Mouse (Mus musculus): ENCODE measurements around the gene Olfr455. TPM values are rescaled to one million over a fixed set of nuclear protein-coding genes. Genes with fewer than 3 reads are reported as not detected.
A peak's percentile ranks its signal among the peaks of the same experiment; 100 is the strongest.

Gene Olfr455
- polyA plus RNA-seq, 1 experiment from 2014 or later, result 0.04 TPM

DNA sequence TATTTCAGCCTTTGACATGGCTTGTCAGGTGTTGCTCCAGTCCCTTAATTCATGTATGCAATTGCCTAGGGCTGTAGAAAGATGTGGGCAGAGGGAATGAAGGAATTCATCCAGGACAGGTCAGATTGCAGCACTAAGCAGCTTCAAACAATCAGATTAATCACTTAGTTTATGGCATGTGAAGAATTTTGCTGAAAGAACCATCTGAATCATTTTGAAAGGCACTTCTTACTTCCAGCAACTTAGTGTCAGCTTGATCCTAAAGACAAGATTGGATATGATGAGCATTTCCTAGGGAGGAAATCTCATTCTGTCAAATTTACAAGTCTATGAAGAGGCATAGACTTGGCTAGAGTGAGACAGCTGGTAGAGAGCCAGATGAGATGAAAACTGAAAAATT is 38.1 kb downstream of the Olfr455 start:
- peak; percentile 30 for DNase-seq (ENCODE audit: low spot score)
- Histone ChIP-seq H3K9ac (replicated peaks; ENCODE audit: low read depth) (no peak overlapping the region), H3K4me2 (replicated peaks; ENCODE audit: low read depth, low read length) (no peak overlapping the region), H3K27me3 (replicated peaks; ENCODE audit: insufficient read depth, low read length) (no peaks in the 10 kb centered on the region), H3K27ac (ENCODE audit: low read length) (no peak overlapping the region), H3K36me3 (ENCODE audit: insufficient read depth, low read length) (no peaks in the 10 kb centered on the region), H3K4me1 (ENCODE audit: insufficient read depth, low read depth, low read length) (no peaks in the 10 kb centered on the region), H3K4me3 (ENCODE audit: low read depth, low read length) (no peak overlapping the region), H3K9me3 (ENCODE audit: low read length) (no peaks in the 10 kb centered on the region)
- TF ChIP-seq CTCF (IDR thresholded peaks at IDR 0.05) (no peak), EP300 (IDR thresholded peaks at IDR 0.05) (no peak)
- no peak for ATAC-seq

DNA sequence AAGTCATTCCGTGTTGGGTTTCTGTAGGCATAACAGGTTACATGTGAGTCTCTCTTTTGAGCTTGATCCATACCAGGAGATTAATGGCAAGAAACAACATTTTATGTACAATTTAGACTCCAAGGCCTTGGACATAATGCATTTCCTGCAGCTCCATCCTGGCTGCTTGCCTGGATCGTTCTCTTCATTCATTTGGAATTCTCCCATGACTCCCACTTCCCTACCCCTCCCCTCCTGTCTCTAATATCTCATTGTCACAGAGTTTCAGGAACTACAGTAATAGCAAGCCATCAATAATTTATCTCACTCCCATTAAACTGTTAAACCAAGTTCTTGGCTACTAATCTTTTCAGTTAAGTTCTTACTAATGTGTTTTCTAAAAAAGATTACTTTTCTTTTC is 43.9 kb downstream of the Olfr455 start:
- Histone ChIP-seq H3K36me3 (ENCODE audit: insufficient read depth, low read length) (no peaks in the 10 kb centered on the region), H3K27ac (ENCODE audit: low read length) (no peak overlapping the region), H3K27me3 (replicated peaks; ENCODE audit: insufficient read depth, low read length) (no peaks in the 10 kb centered on the region), H3K9ac (replicated peaks; ENCODE audit: low read depth) (no peak overlapping the region), H3K4me1 (ENCODE audit: insufficient read depth, low read depth, low read length) (no peaks in the 10 kb centered on the region), H3K4me2 (replicated peaks; ENCODE audit: low read depth, low read length) (no peak overlapping the region), H3K4me3 (ENCODE audit: low read depth, low read length) (no peak overlapping the region), H3K9me3 (ENCODE audit: low read length) (no peaks in the 10 kb centered on the region)
- TF ChIP-seq CTCF (IDR thresholded peaks at IDR 0.05) (no peak), EP300 (IDR thresholded peaks at IDR 0.05) (no peak)
- WGBS, result 49% methylated on average over 2 of the region's 2 CpGs
- DNase-seq (ENCODE audit: low spot score) (peak; percentile 18), ATAC-seq (no peak)

DNA sequence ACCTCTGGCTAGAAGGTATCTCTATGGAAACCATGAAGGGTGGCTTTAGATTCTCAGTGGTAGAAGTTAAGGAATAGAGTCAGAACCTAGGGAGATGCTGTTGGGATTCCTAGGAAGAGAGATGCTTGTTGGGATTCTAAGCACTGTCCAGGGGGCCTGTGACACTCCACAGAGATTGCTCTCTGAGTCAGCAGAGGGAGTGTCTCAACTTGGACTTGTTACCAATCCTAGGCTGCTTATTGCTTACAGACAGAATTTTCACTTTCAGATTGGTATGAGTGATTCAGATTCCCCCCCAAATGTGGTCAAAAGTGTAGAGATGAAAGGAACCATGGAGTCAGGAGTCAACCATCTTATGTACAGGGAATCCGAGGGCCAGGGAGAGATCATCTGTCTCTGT is 57.7 kb downstream of the Olfr455 start:
- DNase-seq (ENCODE audit: low spot score) (no peak), ATAC-seq (no peak)
- WGBS, result 52% methylated on average over 1 of the region's 1 CpGs
- Histone ChIP-seq H3K27ac (ENCODE audit: low read length) (no peak overlapping the region), H3K4me1 (ENCODE audit: insufficient read depth, low read depth, low read length) (no peaks in the 10 kb centered on the region), H3K9ac (replicated peaks; ENCODE audit: low read depth) (no peak overlapping the region), H3K27me3 (replicated peaks; ENCODE audit: insufficient read depth, low read length) (no peaks in the 10 kb centered on the region), H3K36me3 (ENCODE audit: insufficient read depth, low read length) (no peaks in the 10 kb centered on the region), H3K4me3 (ENCODE audit: low read depth, low read length) (no peak overlapping the region), H3K9me3 (ENCODE audit: low read length) (no peaks in the 10 kb centered on the region), H3K4me2 (replicated peaks; ENCODE audit: low read depth, low read length) (no peak overlapping the region)
- TF ChIP-seq CTCF (IDR thresholded peaks at IDR 0.05) (no peak), EP300 (IDR thresholded peaks at IDR 0.05) (no peak)

DNA sequence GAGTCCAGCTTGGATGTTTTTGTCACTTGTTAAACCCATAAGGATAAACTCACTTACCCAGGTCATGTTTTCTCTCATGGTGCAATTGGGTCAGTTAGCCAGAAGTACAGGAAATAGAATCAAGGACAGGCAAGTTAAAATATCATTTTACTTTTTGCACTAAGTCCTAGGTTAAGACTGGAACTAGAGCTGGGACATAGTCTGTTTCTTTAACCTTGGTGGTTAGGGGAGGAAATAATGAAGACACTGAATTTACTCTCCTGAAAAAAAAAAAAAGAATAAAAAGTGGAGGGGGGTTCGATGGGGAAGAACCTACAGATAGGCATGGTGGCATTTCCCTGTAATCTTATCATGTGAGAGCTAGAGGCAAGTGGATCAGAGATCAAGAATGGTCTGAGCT is 60.3 kb downstream of the Olfr455 start, which contains the start of gene Olfr456:
TSS of gene Olfr456 (minus strand) at position 101 of the 400 bp plus-strand sequence.
- no peaks in the 10 kb centered on the region for H3K36me3 ChIP-seq (ENCODE audit: insufficient read depth, low read length)
- H3K27ac ChIP-seq (ENCODE audit: low read length), result no peak within 1 kb of the TSS
- H3K27me3 ChIP-seq (replicated peaks; ENCODE audit: insufficient read depth, low read length), result no peaks in the 10 kb centered on the region
- no peak for TF ChIP-seq CTCF (IDR thresholded peaks at IDR 0.05)
- no peak within 1 kb of the TSS for H3K4me2 ChIP-seq (replicated peaks; ENCODE audit: low read depth, low read length)
- DNase-seq (ENCODE audit: low spot score) (no peak), ATAC-seq (no peak)
- no peaks in the 10 kb centered on the region for H3K9me3 ChIP-seq (ENCODE audit: low read length)
- no peak within 1 kb of the TSS for H3K4me3 ChIP-seq (ENCODE audit: low read depth, low read length)
- no peaks in the 10 kb centered on the region for H3K4me1 ChIP-seq (ENCODE audit: insufficient read depth, low read depth, low read length)
- no peak within 1 kb of the TSS for H3K9ac ChIP-seq (replicated peaks; ENCODE audit: low read depth)
- WGBS, result 83% methylated on average over 1 of the region's 1 CpGs

Other genes starting within 250 kb of the Olfr455 start
- not detected in 2 replicates for gene Fam131b, start 222.9 kb downstream of the Olfr455 start, polyA plus RNA-seq (2015; fragmentation: Nextera tagmentation; extraction: Ambion mirVana)
- 166 and 183 TPM in 2 replicates for gene Zyx, start 198.0 kb downstream of the Olfr455 start, polyA plus RNA-seq (2015; fragmentation: Nextera tagmentation; extraction: Ambion mirVana)
- 21.8 TPM in 2 replicates for gene Epha1, start 174.3 kb downstream of the Olfr455 start, polyA plus RNA-seq (2015; fragmentation: Nextera tagmentation; extraction: Ambion mirVana)
- gene Tas2r143, start 147.3 kb downstream of the Olfr455 start, polyA plus RNA-seq (2015; fragmentation: Nextera tagmentation; extraction: Ambion mirVana), result 0.15 TPM in 1 of 2 replicates, not detected in the other
- gene Tas2r135, start 142.2 kb downstream of the Olfr455 start, polyA plus RNA-seq (2015; fragmentation: Nextera tagmentation; extraction: Ambion mirVana), result 0.18 TPM in 1 of 2 replicates, not detected in the other
- gene Tas2r126, start 113.1 kb downstream of the Olfr455 start, polyA plus RNA-seq (2015; fragmentation: Nextera tagmentation; extraction: Ambion mirVana), result not detected in 2 replicates
- gene Olfr458, start 82.4 kb downstream of the Olfr455 start, polyA plus RNA-seq (2015; fragmentation: Nextera tagmentation; extraction: Ambion mirVana), result 0.08 TPM in 1 of 2 replicates, not detected in the other
- gene Olfr457, start 71.3 kb downstream of the Olfr455 start, polyA plus RNA-seq (2015; fragmentation: Nextera tagmentation; extraction: Ambion mirVana), result 0.06 TPM in 2 replicates
- 0.30 and 0.33 TPM in 2 replicates for gene Olfr456, start 60.4 kb downstream of the Olfr455 start, polyA plus RNA-seq (2015; fragmentation: Nextera tagmentation; extraction: Ambion mirVana)
- 0.05 TPM in 1 of 2 replicates, not detected in the other for gene Tcaf3, start 50.1 kb upstream of the Olfr455 start, polyA plus RNA-seq (2015; fragmentation: Nextera tagmentation; extraction: Ambion mirVana)
- gene Tcaf2, start 97.7 kb upstream of the Olfr455 start, polyA plus RNA-seq (2015; fragmentation: Nextera tagmentation; extraction: Ambion mirVana), result 2.7 TPM in 2 replicates
- gene Tcaf1, start 162.5 kb upstream of the Olfr455 start, polyA plus RNA-seq (2015; fragmentation: Nextera tagmentation; extraction: Ambion mirVana), result 36.9 and 41.2 TPM in 2 replicates
- gene Olfr453, start 191.8 kb upstream of the Olfr455 start, polyA plus RNA-seq (2015; fragmentation: Nextera tagmentation; extraction: Ambion mirVana), result not detected in 2 replicates
- not detected in 2 replicates for gene Olfr38, start 208.8 kb upstream of the Olfr455 start, polyA plus RNA-seq (2015; fragmentation: Nextera tagmentation; extraction: Ambion mirVana)
- gene Olfr452, start 237.5 kb upstream of the Olfr455 start, polyA plus RNA-seq (2015; fragmentation: Nextera tagmentation; extraction: Ambion mirVana), result not detected in 2 replicates